Mouse (Mus musculus): ENCODE data around the gene Adam10.

Gene Adam10

GRCm38 (mm10) chr9:70675117-70675516, 3.7 kb upstream of the Adam10 start:
- no peak for DNase-seq

GRCm38 (mm10) chr9:70675961-70676360, 2.8 kb upstream of the Adam10 start:
- no peak for DNase-seq

- peak; percentile 67 to 75 for DNase-seq
Measured at GRCm38 (mm10) chr9:70679132-70680091, 615 bp downstream of the Adam10 start.

- no peak for DNase-seq
Measured at GRCm38 (mm10) chr9:70682202-70682601, 3.4 kb downstream of the Adam10 start.

- no peak for DNase-seq
Measured at GRCm38 (mm10) chr9:70688301-70688968, 9.6 kb downstream of the Adam10 start.

- no peak for DNase-seq
Measured at GRCm38 (mm10) chr9:70689926-70690325, 11.1 kb downstream of the Adam10 start.

- DNase-seq, result no peak
Measured at GRCm38 (mm10) chr9:70690579-70690978, 11.8 kb downstream of the Adam10 start.

- no peak for DNase-seq
Measured at GRCm38 (mm10) chr9:70691772-70692693, 13.2 kb downstream of the Adam10 start.

GRCm38 (mm10) chr9:70695723-70696122, 16.9 kb downstream of the Adam10 start:
- DNase-seq, result no peak

GRCm38 (mm10) chr9:70698090-70698489, 19.3 kb downstream of the Adam10 start:
- DNase-seq, result no peak

- no peak for DNase-seq
Measured at GRCm38 (mm10) chr9:70703597-70704203, 24.9 kb downstream of the Adam10 start.

- DNase-seq, result no peak
Measured at GRCm38 (mm10) chr9:70706444-70706843, 27.6 kb downstream of the Adam10 start.

GRCm38 (mm10) chr9:70729544-70729943, 50.7 kb downstream of the Adam10 start:
- no peak for DNase-seq

GRCm38 (mm10) chr9:70731079-70731478, 52.3 kb downstream of the Adam10 start:
- DNase-seq, result no peak

- DNase-seq, result no peak
Measured at GRCm38 (mm10) chr9:70733208-70733607, 54.4 kb downstream of the Adam10 start.

- no peak for DNase-seq
Measured at GRCm38 (mm10) chr9:70739998-70740397, 61.2 kb downstream of the Adam10 start.

- DNase-seq, result no peak
Measured at GRCm38 (mm10) chr9:70751504-70752222, 72.9 kb downstream of the Adam10 start.

GRCm38 (mm10) chr9:70760974-70761373, 82.2 kb downstream of the Adam10 start:
- no peak for DNase-seq

- DNase-seq, result no peak
Measured at GRCm38 (mm10) chr9:70775517-70775916, 96.7 kb downstream of the Adam10 start.

- DNase-seq, result no peak
Measured at GRCm38 (mm10) chr9:70782191-70782590, 103.4 kb downstream of the Adam10 start.

- DNase-seq, result no peak
Measured at GRCm38 (mm10) chr9:70788705-70789104, 109.9 kb downstream of the Adam10 start.

- DNase-seq, result no peak
Measured at GRCm38 (mm10) chr9:70790621-70791020, 111.8 kb downstream of the Adam10 start.
